Mouse (Mus musculus) embryonic facial prominence, embryonic 15.5 days (tissue): ENCODE data around the gene Rcor3. TPM values are rescaled to one million over a fixed set of nuclear protein-coding genes. Genes with fewer than 3 reads are reported as not detected.

Experiments used
- ATAC-seq: fragments of 200-750 bp; cut with Nextera tagmentation; 2 replicates; pipeline ENCODE4 v1.8.0; 2017; ENCODE audit warnings: low read depth, moderate TSS enrichment; ENCODE audit not compliant: insufficient number of reproducible peaks, low FRiP score, low TSS enrichment
- H3K27ac ChIP-seq: fragments of 300-500 bp; sonication (generic); replicated peaks from 2 replicates; pipeline ENCODE4 v1.5.1; 2015; ENCODE audit warnings: mild to moderate bottlenecking, inconsistent platforms
- H3K27me3 ChIP-seq: fragments of 300-500 bp; sonication (generic); 2 replicates; pipeline ENCODE4 v1.6.1; 2015; ENCODE audit warnings: inconsistent platforms
- H3K36me3 ChIP-seq: fragments of 300-500 bp; sonication (generic); 2 replicates; pipeline ENCODE4 v1.6.1; 2015; ENCODE audit warnings: mild to moderate bottlenecking, inconsistent platforms
- H3K4me1 ChIP-seq: fragments of 300-500 bp; sonication (generic); 2 replicates; pipeline ENCODE4 v1.6.1; 2015; ENCODE audit warnings: inconsistent platforms
- H3K4me2 ChIP-seq: fragments of 300-500 bp; sonication (generic); replicated peaks from 2 replicates; pipeline ENCODE4 v1.6.1; 2015; ENCODE audit warnings: mild to moderate bottlenecking, inconsistent platforms
- H3K4me3 ChIP-seq: fragments of 300-500 bp; sonication (generic); replicated peaks from 2 replicates; pipeline ENCODE4 v1.5.1; 2015; ENCODE audit warnings: mild to moderate bottlenecking, inconsistent platforms
- H3K9ac ChIP-seq: fragments of 300-500 bp; sonication (generic); 2 replicates; pipeline ENCODE4 v1.6.1; 2015; ENCODE audit warnings: inconsistent platforms
- H3K9me3 ChIP-seq: fragments of 300-500 bp; sonication (generic); replicated peaks from 2 replicates; pipeline ENCODE4 v1.6.1; 2016; ENCODE audit warnings: inconsistent platforms
- WGBS: fragments of 180-500 bp; shearing (Covaris S2); methylation state at CpG from one replicate; pipeline ENCODE4 v1.1.7; 2015; 5-methylcytosine and 5-hydroxymethylcytosine counted together
- polyA plus RNA-seq: library from polyadenylated mRNA; unstranded; fragments of >200 nt; fragmentation: Nextera tagmentation; extraction: Ambion mirVana; gene quantifications from 2 replicates; pipeline ENCODE4 v1.2.1, GENCODE M21; 2015

Rcor3 gene
- polyA plus RNA-seq = 31.1 and 32.5 TPM in 2 replicates

DNA sequence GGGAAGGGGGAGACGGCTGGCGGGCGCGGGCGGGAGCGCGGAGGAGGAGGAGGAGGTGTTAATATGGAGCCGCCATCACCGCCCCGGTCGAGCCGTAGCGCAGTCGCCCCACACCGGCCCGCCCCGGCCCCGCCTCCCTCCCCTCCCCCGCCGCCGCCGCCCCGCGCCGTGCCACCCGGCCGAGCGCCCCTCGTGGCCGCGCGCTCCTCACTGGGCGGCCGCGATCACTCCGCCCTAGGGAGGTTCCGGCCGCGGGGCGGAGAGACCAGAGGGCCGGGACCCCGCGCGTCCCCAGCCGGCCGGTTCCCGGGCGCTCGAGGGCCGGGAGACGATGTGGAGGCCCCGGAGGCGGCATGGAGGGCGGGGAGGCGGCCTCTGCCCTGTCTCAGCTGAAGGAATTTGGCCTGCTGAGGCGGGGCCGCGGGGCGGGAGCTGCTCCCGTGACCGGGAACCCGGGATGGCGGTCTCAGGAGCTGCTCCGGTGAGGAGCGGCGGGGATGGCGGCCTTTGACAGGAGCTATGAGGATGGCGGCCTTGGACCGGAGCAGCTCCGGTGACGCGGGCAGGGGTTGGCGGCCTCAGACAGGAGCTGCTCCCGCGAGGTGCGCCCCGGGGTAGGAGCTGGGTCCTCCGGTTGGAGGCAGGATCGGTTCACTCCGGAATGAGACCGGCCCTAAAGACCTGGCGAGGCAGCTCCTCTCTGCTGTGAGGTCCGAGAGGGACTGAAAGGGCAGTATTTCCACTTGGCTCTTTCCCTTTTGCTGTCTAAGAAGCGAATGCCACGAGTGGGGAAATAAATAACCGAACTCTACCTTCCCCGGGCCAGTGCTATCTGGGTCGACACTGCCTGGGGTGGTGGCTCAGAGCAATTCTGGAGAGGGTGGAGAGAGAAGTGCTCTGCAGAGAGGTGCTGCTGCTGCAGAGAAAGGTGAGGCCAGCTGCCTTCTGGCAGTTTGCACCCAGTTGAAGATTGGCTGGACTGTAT, at the start of gene Rcor3:
Gene Rcor3, minus strand, starts transcription at position 137 of the 985 bp plus-strand sequence.
- WGBS = under 1% methylated on average over 53 of the region's 88 CpGs
- Histone ChIP-seq H3K36me3 (no peaks in the 10 kb centered on the region), H3K4me1 (peaks cover 18% of the 10 kb centered on the region; the same call in 1 of the 2 replicates), H3K4me3 (peak within 1 kb of the TSS; percentile 74), H3K27me3 (no peaks in the 10 kb centered on the region), H3K9me3 (no peaks in the 10 kb centered on the region), H3K4me2 (peak within 1 kb of the TSS; percentile 74), H3K27ac (peak within 1 kb of the TSS; percentile 98), H3K9ac (peak within 1 kb of the TSS; percentile 64)
- ATAC-seq = peak; percentile 87

DNA sequence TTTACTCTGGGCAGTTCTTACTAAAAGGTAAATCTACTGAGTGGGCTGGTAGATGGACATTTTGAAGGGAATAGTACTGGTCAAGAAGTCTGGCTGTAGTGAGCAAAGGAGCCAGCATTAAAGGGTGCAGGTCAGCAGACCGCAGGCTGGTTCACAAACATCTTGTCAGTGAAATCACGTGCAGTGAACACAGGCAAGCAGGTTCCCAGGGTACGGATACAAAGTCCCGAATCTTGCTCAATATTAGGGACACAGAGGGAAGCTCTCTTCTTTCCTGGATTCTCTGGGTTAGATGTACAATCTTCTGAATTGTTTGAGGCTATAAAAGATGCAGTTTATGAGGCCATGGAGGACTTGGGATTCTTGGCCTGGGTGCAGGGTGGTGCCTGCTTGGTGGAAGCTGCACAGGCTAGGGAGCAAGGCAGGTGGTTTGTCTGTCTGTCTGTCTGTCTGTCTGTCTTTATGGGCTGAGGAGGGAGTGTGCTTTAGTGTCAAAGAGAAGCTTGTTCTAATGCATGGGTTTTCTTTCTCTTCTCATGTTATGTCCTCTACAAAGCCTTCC, 43.9 kb upstream of the Rcor3 start:
- Histone ChIP-seq H3K27ac (no peak overlapping the region), H3K4me2 (no peak overlapping the region), H3K9me3 (no peaks in the 10 kb centered on the region), H3K4me1 (no peaks in the 10 kb centered on the region), H3K36me3 (no peaks in the 10 kb centered on the region), H3K27me3 (no peaks in the 10 kb centered on the region), H3K9ac (no peak overlapping the region), H3K4me3 (no peak overlapping the region)
- 83% methylated on average over 4 of the region's 4 CpGs for WGBS
- ATAC-seq = no peak

DNA sequence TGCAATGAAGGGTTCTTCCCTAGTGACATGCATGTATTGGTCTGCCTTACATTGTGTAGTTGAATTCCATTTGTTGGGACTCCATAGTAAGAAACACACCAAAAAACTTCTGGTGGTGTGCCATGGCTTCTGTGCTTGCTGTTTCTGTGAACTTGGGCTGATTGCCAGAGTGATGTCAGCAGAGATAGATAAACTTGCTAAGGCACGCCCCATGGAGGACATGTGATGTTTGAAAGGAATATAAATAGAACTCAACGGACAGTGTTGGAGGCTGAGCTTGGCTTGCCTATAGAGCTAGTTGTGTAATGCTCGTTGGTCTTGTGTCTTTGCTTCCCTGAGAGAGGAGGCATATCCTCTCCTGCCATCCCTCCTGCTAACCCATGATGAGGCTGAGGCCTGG, 42.0 kb upstream of the Rcor3 start:
- Histone ChIP-seq H3K4me3 (no peak overlapping the region), H3K4me2 (no peak overlapping the region), H3K9me3 (no peaks in the 10 kb centered on the region), H3K4me1 (no peaks in the 10 kb centered on the region), H3K36me3 (no peaks in the 10 kb centered on the region), H3K27ac (no peak overlapping the region), H3K9ac (no peak overlapping the region), H3K27me3 (no peaks in the 10 kb centered on the region)
- ATAC-seq = no peak
- WGBS = 59% methylated on average over 3 of the region's 3 CpGs

DNA sequence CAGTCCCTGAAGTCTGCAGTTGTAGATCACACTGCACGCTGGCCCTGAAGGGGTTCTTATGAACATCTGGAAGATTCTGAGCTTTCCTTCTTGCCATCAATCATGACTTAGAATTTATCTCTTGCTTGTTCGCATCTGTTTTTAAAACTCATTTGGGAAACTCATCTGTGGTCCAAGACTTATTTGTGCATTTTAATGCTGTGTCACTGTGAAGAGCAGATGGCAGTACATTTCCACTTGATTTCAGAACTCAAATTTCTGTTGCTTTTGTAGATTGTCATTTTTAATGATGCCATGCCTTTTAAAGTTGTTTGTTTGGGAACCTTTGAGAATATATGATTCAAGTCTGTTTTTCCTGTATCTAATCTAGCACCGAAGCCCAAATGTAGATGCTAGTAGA, 33.6 kb upstream of the Rcor3 start:
- Histone ChIP-seq H3K36me3 (no peaks in the 10 kb centered on the region), H3K4me2 (no peak overlapping the region), H3K4me1 (no peaks in the 10 kb centered on the region), H3K9me3 (no peaks in the 10 kb centered on the region), H3K27ac (no peak overlapping the region), H3K9ac (no peak overlapping the region), H3K4me3 (no peak overlapping the region), H3K27me3 (no peaks in the 10 kb centered on the region)
- ATAC-seq = no peak
- 83% methylated on average over 3 of the region's 3 CpGs for WGBS

DNA sequence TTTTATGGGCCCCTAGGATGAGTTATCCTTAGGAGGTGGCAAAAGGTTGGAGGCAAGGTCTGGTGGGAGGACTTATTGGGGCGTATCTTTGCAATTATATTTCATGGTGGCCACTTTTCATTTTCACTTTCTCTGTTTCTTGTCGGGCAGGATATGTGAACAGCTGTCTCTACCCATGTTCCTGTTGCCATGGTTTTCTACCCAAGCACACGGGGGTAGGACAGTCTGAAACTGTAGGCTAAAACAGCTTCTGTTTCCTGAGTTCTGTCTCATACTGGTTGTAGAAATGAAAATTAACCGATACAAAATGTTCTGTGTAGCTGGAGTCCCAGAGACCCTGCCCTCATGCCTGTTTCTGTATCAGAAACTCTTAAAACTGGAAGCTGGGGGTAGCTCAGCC, 13.3 kb upstream of the Rcor3 start:
- Histone ChIP-seq H3K4me3 (no peak overlapping the region), H3K9me3 (no peaks in the 10 kb centered on the region), H3K27me3 (no peaks in the 10 kb centered on the region), H3K9ac (no peak overlapping the region), H3K4me1 (no peaks in the 10 kb centered on the region), H3K36me3 (no peaks in the 10 kb centered on the region), H3K27ac (no peak overlapping the region), H3K4me2 (no peak overlapping the region)
- ATAC-seq = no peak
- 83% methylated on average over 4 of the region's 4 CpGs for WGBS

DNA sequence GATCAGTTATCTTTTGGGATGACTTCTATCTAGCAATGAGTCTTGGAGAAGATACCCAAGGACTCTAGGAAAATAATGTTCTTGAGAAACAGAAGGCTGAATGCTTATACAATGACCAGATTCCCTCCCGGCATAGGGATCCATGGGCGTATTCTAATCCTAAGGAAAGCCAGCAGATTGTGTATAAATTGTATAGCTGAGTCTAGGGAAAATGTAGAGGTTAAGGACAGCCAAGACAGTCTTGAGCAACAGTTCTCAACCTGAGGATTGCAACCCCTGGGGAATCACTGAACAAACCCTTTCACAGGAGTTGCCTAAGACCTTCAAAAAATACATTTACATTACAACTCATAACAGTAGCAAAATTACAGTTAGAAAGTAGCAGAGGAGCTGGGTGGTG, 2.5 kb upstream of the Rcor3 start:
- Histone ChIP-seq H3K9ac (no peak overlapping the region), H3K27ac (no peak overlapping the region), H3K4me2 (no peak overlapping the region), H3K4me3 (no peak overlapping the region), H3K9me3 (no peaks in the 10 kb centered on the region), H3K27me3 (no peaks in the 10 kb centered on the region), H3K36me3 (no peaks in the 10 kb centered on the region), H3K4me1 (peaks cover 18% of the 10 kb centered on the region; the same call in 1 of the 2 replicates)
- no peak for ATAC-seq
- WGBS = 99% methylated on average over 2 of the region's 2 CpGs

DNA sequence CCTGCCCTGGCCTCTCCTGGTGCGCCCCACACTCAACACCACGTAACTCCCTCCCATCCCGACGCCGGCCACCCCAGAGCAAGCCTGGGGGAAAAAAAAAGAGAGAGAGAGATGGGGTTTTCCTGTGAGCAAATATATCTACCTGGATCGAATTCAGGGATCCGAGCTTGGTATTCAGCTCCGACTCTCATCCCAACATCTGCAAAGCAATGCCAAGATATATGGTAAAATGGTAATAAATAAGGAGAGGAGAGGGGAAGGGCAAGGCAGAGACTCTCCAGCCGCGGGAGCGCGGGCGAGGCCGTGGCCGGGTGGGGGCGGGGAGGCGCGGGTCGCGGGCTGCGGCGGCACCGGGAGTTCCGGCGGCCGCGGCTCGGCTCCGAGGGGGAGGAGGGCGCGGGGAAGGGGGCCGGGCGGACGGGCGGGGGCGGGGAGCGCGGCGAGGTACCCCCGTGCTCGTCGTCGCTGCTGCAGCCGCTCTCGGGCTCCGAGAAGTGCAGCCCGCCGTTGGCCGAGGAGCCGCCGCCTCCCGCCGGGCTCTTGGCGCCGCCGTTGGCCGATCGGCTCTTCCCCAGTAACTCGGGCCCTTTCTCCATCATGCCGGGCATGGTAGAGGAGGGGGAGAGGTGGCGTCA, 454 bp downstream of the Rcor3 start:
- peak; percentile 20; the same call in 1 of the 2 replicates for ATAC-seq
- under 1% methylated on average over 50 of the region's 61 CpGs for WGBS

DNA sequence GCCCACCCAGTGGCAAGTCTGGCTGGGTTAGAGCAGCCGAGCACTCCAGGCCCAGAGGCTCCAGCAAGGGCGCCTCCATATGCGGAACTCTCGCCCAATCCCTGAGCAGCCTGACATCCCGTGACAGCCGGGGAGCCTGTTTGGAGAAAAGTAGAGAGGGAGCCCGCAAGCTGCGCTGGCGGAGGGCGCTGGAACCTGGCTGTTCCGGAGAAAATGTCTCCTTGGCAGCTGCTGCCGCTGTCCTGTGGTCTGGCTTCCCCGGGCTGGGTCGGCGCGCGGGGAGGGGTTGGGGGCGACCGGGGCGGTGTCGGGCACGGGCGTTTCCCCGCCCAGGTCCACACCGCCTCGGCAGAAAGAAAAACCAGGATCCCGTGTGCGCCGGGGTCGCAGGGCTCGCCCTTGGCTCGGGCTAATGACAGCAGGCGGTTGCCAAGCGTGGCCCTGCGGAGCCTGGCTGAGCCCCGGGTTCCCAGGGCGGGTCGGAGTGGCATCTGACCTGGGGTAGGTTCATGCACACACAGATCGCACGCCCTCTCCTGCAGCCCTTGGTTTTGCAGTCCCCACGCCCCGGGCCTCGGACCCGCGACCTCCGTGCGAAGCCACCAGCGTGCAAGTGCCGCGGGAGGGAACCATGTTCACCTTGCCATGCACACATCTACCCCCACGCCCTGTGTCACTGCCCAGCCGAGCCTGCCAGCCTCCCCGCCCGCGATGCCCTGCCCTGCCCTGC, 1.1 kb downstream of the Rcor3 start:
- H3K27me3 ChIP-seq = no peaks in the 10 kb centered on the region
- peaks cover 18% of the 10 kb centered on the region; the same call in 1 of the 2 replicates for H3K4me1 ChIP-seq
- H3K36me3 ChIP-seq = no peaks in the 10 kb centered on the region
- peak overlapping the region; percentile 74 for H3K4me2 ChIP-seq
- H3K27ac ChIP-seq = peak overlapping the region; percentile 98
- ATAC-seq = peak; percentile 91
- peak overlapping the region; percentile 64 for H3K9ac ChIP-seq
- H3K9me3 ChIP-seq = no peaks in the 10 kb centered on the region
- WGBS = 1% methylated on average over 52 of the region's 55 CpGs
- H3K4me3 ChIP-seq = peak overlapping the region; percentile 74

More for the DNA sequence above, 454 bp downstream of the Rcor3 start:
- Histone ChIP-seq H3K36me3 (no peaks in the 10 kb centered on the region), H3K27me3 (no peaks in the 10 kb centered on the region), H3K4me2 (peak overlapping the region; percentile 74), H3K4me1 (peaks cover 18% of the 10 kb centered on the region; the same call in 1 of the 2 replicates), H3K4me3 (peak overlapping the region; percentile 74), H3K9me3 (no peaks in the 10 kb centered on the region), H3K9ac (peak overlapping the region; percentile 64), H3K27ac (peak overlapping the region; percentile 98)

DNA sequence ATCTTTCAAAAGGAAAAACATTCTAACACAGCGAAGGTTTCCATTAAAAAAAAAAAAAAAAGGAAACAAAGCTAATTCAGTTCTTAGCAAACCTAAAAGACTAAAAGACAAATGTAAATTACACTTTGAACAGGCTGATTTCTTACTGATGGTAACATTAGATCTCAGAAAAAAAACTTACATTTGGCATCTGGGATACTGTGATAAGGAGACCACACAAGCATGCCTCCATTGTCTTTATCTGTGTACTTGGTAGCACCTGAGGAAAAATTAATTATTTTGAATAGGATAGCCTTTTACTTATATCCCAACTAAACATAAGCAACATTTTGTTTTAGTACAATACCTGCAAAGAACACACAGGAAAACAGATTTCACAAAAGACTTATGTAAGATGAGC, 7.7 kb downstream of the Rcor3 start:
- Histone ChIP-seq H3K4me2 (no peak overlapping the region), H3K27ac (no peak overlapping the region), H3K9ac (no peak overlapping the region), H3K4me3 (no peak overlapping the region), H3K9me3 (no peaks in the 10 kb centered on the region), H3K36me3 (peaks cover 16% of the 10 kb centered on the region), H3K27me3 (no peaks in the 10 kb centered on the region), H3K4me1 (no peaks in the 10 kb centered on the region)
- 93% methylated on average over 1 of the region's 1 CpGs for WGBS
- ATAC-seq = no peak

DNA sequence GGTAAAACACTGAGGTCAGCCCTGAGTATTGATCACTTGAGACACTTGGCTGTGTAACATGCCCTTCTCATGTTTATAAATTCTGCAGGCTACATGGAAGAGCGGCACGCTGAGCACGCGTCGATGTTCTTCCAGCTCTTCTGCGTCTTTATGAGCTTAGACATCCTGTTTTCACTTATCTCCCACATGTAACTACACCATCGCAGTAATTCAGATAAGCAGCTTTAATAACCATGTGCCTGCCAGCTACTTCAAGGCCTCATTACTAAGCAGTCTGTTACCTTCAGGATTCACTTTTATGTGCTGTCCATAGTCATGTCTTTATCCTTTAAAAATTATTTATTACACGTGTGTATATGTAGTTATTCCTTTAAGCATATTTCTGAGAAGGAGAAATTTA, 9.5 kb downstream of the Rcor3 start:
- H3K4me3 ChIP-seq = no peak overlapping the region
- H3K36me3 ChIP-seq = peaks cover 27% of the 10 kb centered on the region
- no peak for ATAC-seq
- H3K27me3 ChIP-seq = no peaks in the 10 kb centered on the region
- H3K9ac ChIP-seq = no peak overlapping the region
- no peaks in the 10 kb centered on the region for H3K4me1 ChIP-seq
- H3K9me3 ChIP-seq = no peaks in the 10 kb centered on the region
- 86% methylated on average over 8 of the region's 8 CpGs for WGBS
- no peak overlapping the region for H3K27ac ChIP-seq
- H3K4me2 ChIP-seq = no peak overlapping the region

DNA sequence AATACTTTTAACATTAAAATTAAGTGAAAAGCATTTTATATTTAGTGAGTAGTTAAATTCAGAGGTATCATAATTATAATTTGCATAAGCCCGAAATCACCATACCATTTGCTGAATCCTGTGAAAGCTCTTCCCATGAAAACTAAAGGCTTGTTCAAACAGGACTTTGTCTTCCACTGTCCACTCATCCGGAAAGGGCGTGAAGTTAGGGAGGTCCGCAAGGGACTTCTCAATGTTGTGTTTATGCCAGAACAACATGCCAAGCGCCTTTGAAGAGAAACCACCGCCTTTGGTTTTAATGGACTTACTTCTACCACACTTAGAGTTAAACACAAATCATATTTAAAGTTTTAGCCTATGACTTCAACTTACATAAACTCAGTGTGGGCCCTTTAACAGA, 12.1 kb downstream of the Rcor3 start:
- ATAC-seq = no peak
- WGBS = 91% methylated on average over 6 of the region's 6 CpGs
- no peak overlapping the region for H3K27ac ChIP-seq
- H3K4me2 ChIP-seq = no peak overlapping the region
- no peaks in the 10 kb centered on the region for H3K9me3 ChIP-seq
- H3K9ac ChIP-seq = no peak overlapping the region
- no peaks in the 10 kb centered on the region for H3K27me3 ChIP-seq
- H3K4me1 ChIP-seq = no peaks in the 10 kb centered on the region
- peaks cover 45% of the 10 kb centered on the region for H3K36me3 ChIP-seq
- no peak overlapping the region for H3K4me3 ChIP-seq
